Mouse (Mus musculus) ZHBTc4 (cell line): ENCODE measurements around the gene Slc33a1.

Source experiments
- DNase-seq: peaks from one replicate; pipeline ENCODE4 v3.0.0-alpha.2; 2011; ENCODE audit warnings: low read depth, low spot score

Gene Slc33a1

GRCm38 (mm10) chr3:63898581-63899308 lies 65.8 kb downstream of the Slc33a1 start:
- DNase-seq = peak; percentile 94

DNA sequence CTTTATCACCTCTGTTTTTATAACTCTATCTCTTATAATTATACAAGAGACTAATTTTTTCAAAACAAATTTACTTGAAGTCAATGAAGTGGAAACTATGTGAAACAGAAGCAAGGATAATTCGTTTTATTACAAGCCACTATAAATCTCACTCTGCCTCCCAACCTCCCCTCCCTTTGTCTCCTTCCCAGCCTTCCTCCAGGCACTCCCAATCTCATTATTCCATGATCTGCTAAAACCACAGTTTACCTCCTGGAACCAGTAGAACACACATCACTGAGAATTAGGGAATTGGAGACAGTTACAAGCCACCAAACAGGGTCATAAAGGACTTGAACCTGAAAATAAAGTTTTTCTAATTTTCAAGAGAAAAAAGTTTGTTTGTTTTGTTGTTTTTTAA lies 67.4 kb downstream of the Slc33a1 start:
- DNase-seq = no peak

- DNase-seq = no peak
These were observed 68.3 kb downstream of the Slc33a1 start for GRCm38 (mm10) chr3:63896303-63896702.

DNA sequence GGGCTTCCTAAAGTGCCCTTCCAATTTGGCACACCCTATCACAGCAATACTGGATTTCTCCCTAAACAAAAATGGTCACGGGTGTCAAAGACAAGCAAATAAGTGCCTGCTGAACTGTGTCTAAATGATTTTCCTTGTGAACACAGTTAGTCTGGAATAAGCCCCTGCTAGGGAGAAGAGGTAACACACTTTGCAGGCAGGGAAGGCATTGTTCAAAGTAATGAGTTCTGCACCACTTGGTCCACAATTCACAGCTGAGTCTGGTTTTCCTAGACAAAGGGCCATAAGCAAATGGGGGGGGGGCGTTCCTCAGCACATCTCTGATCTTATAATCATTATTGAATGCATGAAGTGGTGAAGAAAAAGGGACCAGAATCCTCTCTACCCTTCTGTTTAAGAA lies 68.8 kb downstream of the Slc33a1 start:
- no peak for DNase-seq

DNA sequence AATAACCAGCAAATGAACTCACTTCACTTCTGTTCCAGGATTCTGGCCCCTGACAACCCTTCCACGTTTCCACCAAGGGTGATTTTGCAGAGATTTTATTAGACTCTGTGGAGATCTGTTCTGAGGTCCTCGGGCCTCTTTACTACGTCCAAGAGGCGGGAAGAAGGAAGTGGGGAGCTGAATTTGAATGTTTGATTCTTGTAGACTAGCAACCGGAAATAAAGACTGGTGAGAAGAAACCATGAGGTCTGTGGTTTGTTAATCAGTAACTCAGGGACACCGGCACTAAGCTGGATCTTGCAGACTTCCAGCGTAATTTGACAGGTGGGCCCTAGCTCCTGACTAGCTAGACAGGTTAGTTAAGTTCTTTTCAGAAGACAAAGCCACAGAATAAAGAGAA lies 70.9 kb downstream of the Slc33a1 start:
- no peak for DNase-seq

DNA sequence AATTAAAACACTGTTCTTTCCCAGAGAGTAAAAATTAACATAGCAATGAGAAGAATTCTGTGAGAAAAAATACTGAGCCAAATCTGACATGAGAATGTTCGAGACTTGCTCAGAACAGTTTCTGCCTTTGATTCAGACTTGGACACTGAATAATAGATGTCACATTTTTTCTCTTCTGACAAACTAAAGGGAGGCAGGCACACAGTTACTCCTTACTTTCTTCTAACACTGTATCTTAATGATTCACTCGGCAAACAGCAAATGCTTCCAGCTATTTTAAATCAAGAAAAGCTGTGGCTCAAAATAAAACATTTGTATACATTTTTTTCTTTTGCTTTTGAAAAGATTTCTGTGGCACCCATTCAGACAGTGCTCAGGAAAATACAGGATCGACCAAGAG lies 72.4 kb downstream of the Slc33a1 start:
- no peak for DNase-seq
